Mouse (Mus musculus) neural tube, postnatal 0 days (tissue): ENCODE data around the gene Gm4836. TPM values are rescaled to one million over a fixed set of nuclear protein-coding genes. Genes with fewer than 3 reads are reported as not detected.

ENCODE experiments used
- polyA plus RNA-seq: library from polyadenylated mRNA; unstranded; fragments of >200 nt; fragmentation: Nextera tagmentation; extraction: Ambion mirVana; gene quantifications from 2 replicates; pipeline ENCODE4 v1.2.1, GENCODE M21; 2015

Gene Gm4836
- not detected in 2 replicates for polyA plus RNA-seq

GRCm38 (mm10) chrX:28293532-28293931 lies at the start of gene Gm4836:
Gene Gm4836, minus strand, starts transcription at chrX:28293632.

